10 mouse cellular contexts compared by ENCODE assay signal in genomic region chr19:58558352-58558751, GRCm38 (mm10). TPM values are rescaled to one million over a fixed set of nuclear protein-coding genes. Genes with fewer than 3 reads are reported as not detected.
DNase-seq lines count a peak whose midpoint lies in the region; ATAC-seq and TF ChIP-seq lines count a peak whose summit lies in the region.
"Had no signal": no experiment of that assay in that cellular context is flagged by ENCODE, and none has a peak within 500 bp of the region (broad histone marks: within the 10 kb centered on the region; RNA-seq: fewer than 3 reads in every experiment).

No protein-coding gene starts in this region.

- WGBS in liver, postnatal 0 days (ENCODE audit: insufficient replicate concordance): 47% methylated on average over 5 of the region's 5 CpGs
- WGBS in lung, postnatal 0 days: 40% methylated on average over 5 of the region's 5 CpGs

- no peaks in the 10 kb centered on the region for H3K36me3 ChIP-seq in liver, postnatal 0 days (replicated peaks; ENCODE audit: insufficient read depth, low read length)
- H3K36me3 ChIP-seq in lung, postnatal 0 days (ENCODE audit: insufficient read depth, low read length): no peaks in the 10 kb centered on the region
- H3K36me3 ChIP-seq: midbrain, embryonic 12.5 days had no signal

- peak; percentile 65 for TF ChIP-seq CTCF in liver, postnatal 0 days (IDR thresholded peaks at IDR 0.05; ENCODE audit: low read depth)
- TF ChIP-seq CTCF in lung, postnatal 0 days (IDR thresholded peaks at IDR 0.05): peak; percentile 70

- H3K27me3 ChIP-seq in liver, postnatal 0 days (ENCODE audit: insufficient read depth, low read length): no peaks in the 10 kb centered on the region
- no peaks in the 10 kb centered on the region for H3K27me3 ChIP-seq in lung, postnatal 0 days (replicated peaks; ENCODE audit: insufficient read depth, low read length)

- no peaks in the 10 kb centered on the region for H3K9me3 ChIP-seq in liver, postnatal 0 days (ENCODE audit: low read length)
- H3K9me3 ChIP-seq in lung, postnatal 0 days (ENCODE audit: low read length): no peaks in the 10 kb centered on the region
- H3K9me3 ChIP-seq: midbrain, embryonic 12.5 days had no signal

- no peaks in the 10 kb centered on the region for H3K4me1 ChIP-seq in liver, postnatal 0 days (ENCODE audit: insufficient read depth)
- H3K4me1 ChIP-seq in lung, postnatal 0 days (ENCODE audit: insufficient read depth, low read depth, low read length): no peaks in the 10 kb centered on the region

- H3K4me3 ChIP-seq in liver, postnatal 0 days (ENCODE audit: low read depth, low read length): no peak overlapping the region
- no peak overlapping the region for H3K4me3 ChIP-seq in lung, postnatal 0 days (ENCODE audit: low read depth, low read length)
- H3K4me3 ChIP-seq: midbrain, embryonic 12.5 days had no signal

- ATAC-seq in liver, postnatal 0 days: no peak
- ATAC-seq in lung, postnatal 0 days: no peak

- no peak overlapping the region for H3K9ac ChIP-seq in liver, postnatal 0 days (replicated peaks)
- H3K9ac ChIP-seq in lung, postnatal 0 days (replicated peaks; ENCODE audit: low read depth): no peak overlapping the region
- H3K9ac ChIP-seq: midbrain, embryonic 12.5 days had no signal

- TF ChIP-seq EP300 in liver, postnatal 0 days (IDR thresholded peaks at IDR 0.05; ENCODE audit: low read depth): no peak
- no peak for TF ChIP-seq EP300 in lung, postnatal 0 days (IDR thresholded peaks at IDR 0.05)

- no peak overlapping the region for H3K4me2 ChIP-seq in liver, postnatal 0 days (ENCODE audit: low read depth, low read length)
- no peak overlapping the region for H3K4me2 ChIP-seq in lung, postnatal 0 days (replicated peaks; ENCODE audit: low read depth, low read length)
- H3K4me2 ChIP-seq: midbrain, embryonic 12.5 days had no signal

- peak; percentile 3 to 39 for DNase-seq in cerebellum, adult 18-20 months
- no peak for DNase-seq in cerebellum, adult 11-12 months
- peak; percentile 19 for DNase-seq in liver, postnatal 0 days
- DNase-seq in liver: no peak
- DNase-seq in brain, embryonic 18.5 days (ENCODE audit: low read depth, low spot score): peak; percentile 20
- DNase-seq in heart, postnatal 4 days: peak; percentile 46
- peak; percentile 64 for DNase-seq in lung, postnatal 0 days (ENCODE audit: low spot score)
- DNase-seq in yolk sac, embryonic 10.5 days (ENCODE audit: low spot score): peak; percentile 4

- no peak overlapping the region for H3K27ac ChIP-seq in liver, postnatal 0 days (ENCODE audit: low read depth)
- H3K27ac ChIP-seq in lung, postnatal 0 days (ENCODE audit: low read length): no peak overlapping the region
- H3K27ac ChIP-seq: midbrain, embryonic 12.5 days had no signal

RNA-seq across cellular contexts. Expression of gene Ccdc172, which starts 46.6 kb away (rescaled TPM):
- not detected in 2 replicates for polyA plus RNA-seq in liver, postnatal 0 days (2015; fragmentation: Nextera tagmentation; extraction: Ambion mirVana)
- not detected for total RNA-seq in heart, postnatal 4 days (2021)
- polyA plus RNA-seq in lung, postnatal 0 days (2015; fragmentation: Nextera tagmentation; extraction: Ambion mirVana): not detected in 2 replicates
- polyA plus RNA-seq: heart, embryonic 14.5 days; midbrain, embryonic 12.5 days had no signal

Comparison
In these comparisons a context has a peak if more than half of its experiments do, and no peak if none do; other contexts are left out.
1. DNase-seq: peak in cerebellum, adult 18-20 months (2 of 2), liver, postnatal 0 days (single experiment), brain, embryonic 18.5 days (single experiment), heart, postnatal 4 days (single experiment), lung, postnatal 0 days (single experiment) and yolk sac, embryonic 10.5 days (single experiment); none in cerebellum, adult 11-12 months (single experiment) and liver (single experiment).